Mouse (Mus musculus): Measurements from ENCODE around the gene Btaf1. TPM values are rescaled to one million over a fixed set of nuclear protein-coding genes. Genes with fewer than 3 reads are reported as not detected.

Btaf1 gene
- polyA plus RNA-seq, 1 experiment from 2014 or later = 5.6 TPM

- Histone ChIP-seq H3K9me3 (replicated peaks) (no peaks in the 10 kb centered on the region), H3K4me2 (no peak overlapping the region), H3K4me3 (no peak overlapping the region), H3K4me1 (replicated peaks) (peaks cover 15% of the 10 kb centered on the region), H3K9ac (no peak overlapping the region), H3K27me3 (no peaks in the 10 kb centered on the region), H3K27ac (peak overlapping the region; percentile 57), H3K36me3 (no peaks in the 10 kb centered on the region)
- peak; percentile 37; the same call in 1 of the 2 replicates for ATAC-seq (replicated peaks; ENCODE audit: insufficient number of reproducible peaks, insufficient read depth, low FRiP score, low read depth)
- WGBS = 61% methylated on average over 13 of the region's 13 CpGs
Observed at GRCm38 (mm10) chr19:37025839-37026319, 100.0 kb downstream of the Btaf1 start.

DNA sequence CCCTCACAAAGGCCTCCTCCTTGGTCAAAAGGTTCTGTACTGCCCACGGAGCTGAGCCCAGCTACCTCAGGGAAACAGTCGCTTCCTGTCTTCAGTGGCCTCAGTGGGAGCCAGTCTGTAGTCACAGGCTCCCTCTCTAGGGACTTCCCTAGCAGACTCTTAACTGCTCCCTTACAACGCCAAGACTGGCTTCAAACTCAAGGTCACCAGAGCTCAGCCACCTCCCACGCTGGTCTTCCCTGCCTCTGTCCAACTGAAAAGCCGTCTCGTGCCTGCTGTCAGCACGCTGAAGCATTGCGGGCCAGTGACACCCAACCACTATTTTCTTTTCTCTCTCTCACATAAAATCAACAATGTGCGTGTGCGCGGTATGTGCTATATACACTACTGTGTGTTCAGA lies 100.5 kb downstream of the Btaf1 start:
- H3K9ac ChIP-seq = no peak overlapping the region
- H3K9me3 ChIP-seq (replicated peaks) = no peaks in the 10 kb centered on the region
- no peak for ATAC-seq (replicated peaks; ENCODE audit: insufficient number of reproducible peaks, insufficient read depth, low FRiP score, low read depth)
- H3K4me3 ChIP-seq = no peak overlapping the region
- H3K27me3 ChIP-seq = no peaks in the 10 kb centered on the region
- WGBS = 39% methylated on average over 11 of the region's 11 CpGs
- peaks cover 18% of the 10 kb centered on the region for H3K4me1 ChIP-seq (replicated peaks)
- H3K27ac ChIP-seq = peak overlapping the region; percentile 57
- no peaks in the 10 kb centered on the region for H3K36me3 ChIP-seq
- no peak overlapping the region for H3K4me2 ChIP-seq

GRCm38 (mm10) chr19:37029771-37030170 lies 103.9 kb downstream of the Btaf1 start:
- Histone ChIP-seq H3K4me1 (replicated peaks) (peaks cover 24% of the 10 kb centered on the region), H3K4me3 (no peak overlapping the region), H3K9me3 (replicated peaks) (no peaks in the 10 kb centered on the region), H3K27ac (no peak overlapping the region), H3K36me3 (no peaks in the 10 kb centered on the region), H3K4me2 (no peak overlapping the region), H3K27me3 (no peaks in the 10 kb centered on the region), H3K9ac (no peak overlapping the region)
- 64% methylated on average over 6 of the region's 6 CpGs for WGBS
- no peak for ATAC-seq (replicated peaks; ENCODE audit: insufficient number of reproducible peaks, insufficient read depth, low FRiP score, low read depth)

GRCm38 (mm10) chr19:37031446-37031845 lies 105.6 kb downstream of the Btaf1 start:
- Histone ChIP-seq H3K4me3 (no peak overlapping the region), H3K27me3 (no peaks in the 10 kb centered on the region), H3K27ac (no peak overlapping the region), H3K9ac (no peak overlapping the region), H3K4me1 (replicated peaks) (peaks cover 15% of the 10 kb centered on the region), H3K9me3 (replicated peaks) (no peaks in the 10 kb centered on the region), H3K4me2 (no peak overlapping the region), H3K36me3 (no peaks in the 10 kb centered on the region)
- WGBS = 69% methylated on average over 5 of the region's 5 CpGs
- no peak for ATAC-seq (replicated peaks; ENCODE audit: insufficient number of reproducible peaks, insufficient read depth, low FRiP score, low read depth)

DNA sequence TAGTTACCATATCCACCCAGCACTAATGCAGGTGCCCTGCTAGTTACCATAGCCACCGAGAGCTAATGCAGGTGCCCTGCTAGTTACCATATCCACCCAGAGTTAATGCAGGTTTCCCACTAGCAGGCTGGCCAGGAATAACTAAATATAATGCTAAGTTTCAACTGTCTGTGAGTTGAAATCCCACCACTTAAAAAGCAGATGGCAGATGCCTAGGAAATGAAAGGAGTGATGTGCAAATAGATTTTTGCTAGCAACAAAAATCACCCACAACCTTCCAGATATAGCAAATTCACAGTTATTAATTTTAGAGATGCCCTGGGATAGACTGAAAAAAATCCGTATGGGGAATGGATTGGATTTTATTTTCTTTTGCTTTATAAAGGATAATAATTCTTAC lies 106.5 kb downstream of the Btaf1 start:
- Histone ChIP-seq H3K4me3 (no peak overlapping the region), H3K4me1 (replicated peaks) (peaks cover 12% of the 10 kb centered on the region; the same call in 1 of the 2 replicates), H3K4me2 (no peak overlapping the region), H3K27me3 (no peaks in the 10 kb centered on the region), H3K9me3 (replicated peaks) (no peaks in the 10 kb centered on the region), H3K36me3 (no peaks in the 10 kb centered on the region), H3K27ac (no peak overlapping the region), H3K9ac (no peak overlapping the region)
- WGBS = 79% methylated on average over 2 of the region's 2 CpGs
- no peak for ATAC-seq (replicated peaks; ENCODE audit: insufficient number of reproducible peaks, insufficient read depth, low FRiP score, low read depth)

DNA sequence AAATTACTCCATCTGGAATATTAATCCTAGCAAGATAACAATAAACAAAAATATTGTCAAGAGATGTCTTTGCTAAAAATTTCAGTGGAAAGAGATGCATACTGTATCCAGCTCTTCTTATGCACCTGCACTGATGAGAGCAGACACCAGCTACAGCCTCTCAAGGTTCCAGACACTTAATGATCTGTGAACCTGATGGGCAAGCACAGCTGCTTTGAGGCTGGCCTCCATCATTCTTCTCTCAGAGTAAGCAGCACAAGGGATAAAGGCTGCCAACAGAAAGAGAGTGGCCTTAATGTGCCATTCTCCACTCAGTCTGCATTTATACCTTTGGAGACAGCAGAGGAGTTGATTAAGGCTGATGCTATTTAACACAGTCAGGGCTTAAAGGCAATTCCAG lies 115.0 kb downstream of the Btaf1 start:
- no peak overlapping the region for H3K4me2 ChIP-seq
- H3K27ac ChIP-seq = no peak overlapping the region
- no peaks in the 10 kb centered on the region for H3K27me3 ChIP-seq
- H3K9me3 ChIP-seq (replicated peaks) = no peaks in the 10 kb centered on the region
- no peak for ATAC-seq (replicated peaks; ENCODE audit: insufficient number of reproducible peaks, insufficient read depth, low FRiP score, low read depth)
- H3K4me3 ChIP-seq = no peak overlapping the region
- 0 out of 2 replicates have a peak, but pooled peaks cover 4% of the 10 kb centered on the region for H3K36me3 ChIP-seq
- H3K4me1 ChIP-seq (replicated peaks) = 0 out of 2 replicates have a peak, but pooled peaks cover 4% of the 10 kb centered on the region
- H3K9ac ChIP-seq = no peak overlapping the region

GRCm38 (mm10) chr19:37044431-37044830 lies 118.6 kb downstream of the Btaf1 start:
- no peak overlapping the region for H3K9ac ChIP-seq
- ATAC-seq (replicated peaks; ENCODE audit: insufficient number of reproducible peaks, insufficient read depth, low FRiP score, low read depth) = no peak
- no peaks in the 10 kb centered on the region for H3K9me3 ChIP-seq (replicated peaks)
- no peaks in the 10 kb centered on the region for H3K27me3 ChIP-seq
- H3K36me3 ChIP-seq = 0 out of 2 replicates have a peak, but pooled peaks cover 4% of the 10 kb centered on the region
- no peak overlapping the region for H3K4me2 ChIP-seq
- WGBS = 86% methylated on average over 10 of the region's 10 CpGs
- H3K27ac ChIP-seq = no peak overlapping the region
- no peaks in the 10 kb centered on the region for H3K4me1 ChIP-seq (replicated peaks)
- H3K4me3 ChIP-seq = no peak overlapping the region

DNA sequence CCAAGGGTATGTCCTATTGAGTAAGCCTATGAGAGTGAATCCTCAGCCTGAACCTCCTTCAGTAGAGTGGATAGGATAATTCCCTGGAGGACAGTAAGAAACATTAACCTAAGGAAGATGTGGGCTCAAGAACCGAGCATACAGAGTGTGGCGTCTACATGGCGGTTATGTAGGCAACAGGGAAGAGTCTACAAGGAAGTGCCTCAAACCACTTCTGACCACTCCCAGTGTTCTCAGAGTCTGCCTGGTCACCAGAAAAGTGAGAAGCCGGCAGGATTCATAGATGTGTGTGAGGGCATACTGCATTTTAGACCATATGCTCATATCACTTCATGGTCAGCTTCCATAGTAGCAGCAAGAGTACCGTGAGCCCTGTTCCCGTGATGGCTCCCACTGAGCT lies 122.6 kb downstream of the Btaf1 start:
- no peaks in the 10 kb centered on the region for H3K9me3 ChIP-seq (replicated peaks)
- H3K27ac ChIP-seq = no peak overlapping the region
- H3K9ac ChIP-seq = no peak overlapping the region
- no peak for ATAC-seq (replicated peaks; ENCODE audit: insufficient number of reproducible peaks, insufficient read depth, low FRiP score, low read depth)
- no peak overlapping the region for H3K4me2 ChIP-seq
- no peaks in the 10 kb centered on the region for H3K36me3 ChIP-seq
- H3K4me1 ChIP-seq (replicated peaks) = no peaks in the 10 kb centered on the region
- H3K27me3 ChIP-seq = no peaks in the 10 kb centered on the region
- WGBS = 85% methylated on average over 6 of the region's 6 CpGs
- no peak overlapping the region for H3K4me3 ChIP-seq

DNA sequence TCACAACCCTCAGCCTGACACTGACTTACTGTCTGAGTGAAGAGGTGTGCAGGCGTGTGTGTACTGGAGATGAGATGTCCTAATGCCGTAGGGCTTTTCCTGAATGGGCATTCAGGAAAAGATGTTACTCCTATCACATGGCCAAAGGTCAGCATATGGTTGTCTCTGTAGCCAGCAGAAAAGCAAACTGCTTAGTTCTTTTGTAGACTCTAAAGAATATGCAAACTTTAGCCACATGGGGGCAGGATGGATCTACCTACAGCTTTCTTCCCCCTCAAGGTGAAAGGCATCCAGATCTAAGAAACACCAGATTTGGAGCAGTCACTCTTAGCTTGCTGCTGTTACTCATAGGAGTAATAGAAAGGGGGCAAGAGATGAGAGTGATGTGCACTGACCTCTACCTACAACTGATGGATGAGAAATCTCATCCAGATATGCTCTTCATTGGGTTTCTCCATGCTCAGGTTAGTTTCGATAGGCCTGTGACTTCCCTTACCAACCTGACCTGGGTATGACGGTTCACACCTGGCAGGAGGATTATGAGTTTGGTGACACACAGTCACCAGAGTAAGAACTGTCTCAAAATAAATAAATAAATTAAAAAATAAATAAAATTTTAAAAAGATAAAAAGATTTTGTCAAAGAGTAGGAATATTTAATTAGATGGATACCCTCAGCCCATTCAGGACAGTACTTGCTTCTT lies 124.9 kb downstream of the Btaf1 start:
- H3K36me3 ChIP-seq = no peaks in the 10 kb centered on the region
- H3K27ac ChIP-seq = no peak overlapping the region
- no peak overlapping the region for H3K9ac ChIP-seq
- H3K4me1 ChIP-seq (replicated peaks) = no peaks in the 10 kb centered on the region
- no peaks in the 10 kb centered on the region for H3K9me3 ChIP-seq (replicated peaks)
- ATAC-seq (replicated peaks; ENCODE audit: insufficient number of reproducible peaks, insufficient read depth, low FRiP score, low read depth) = no peak
- no peaks in the 10 kb centered on the region for H3K27me3 ChIP-seq
- H3K4me3 ChIP-seq = no peak overlapping the region
- no peak overlapping the region for H3K4me2 ChIP-seq
- WGBS = 66% methylated on average over 4 of the region's 4 CpGs

DNA sequence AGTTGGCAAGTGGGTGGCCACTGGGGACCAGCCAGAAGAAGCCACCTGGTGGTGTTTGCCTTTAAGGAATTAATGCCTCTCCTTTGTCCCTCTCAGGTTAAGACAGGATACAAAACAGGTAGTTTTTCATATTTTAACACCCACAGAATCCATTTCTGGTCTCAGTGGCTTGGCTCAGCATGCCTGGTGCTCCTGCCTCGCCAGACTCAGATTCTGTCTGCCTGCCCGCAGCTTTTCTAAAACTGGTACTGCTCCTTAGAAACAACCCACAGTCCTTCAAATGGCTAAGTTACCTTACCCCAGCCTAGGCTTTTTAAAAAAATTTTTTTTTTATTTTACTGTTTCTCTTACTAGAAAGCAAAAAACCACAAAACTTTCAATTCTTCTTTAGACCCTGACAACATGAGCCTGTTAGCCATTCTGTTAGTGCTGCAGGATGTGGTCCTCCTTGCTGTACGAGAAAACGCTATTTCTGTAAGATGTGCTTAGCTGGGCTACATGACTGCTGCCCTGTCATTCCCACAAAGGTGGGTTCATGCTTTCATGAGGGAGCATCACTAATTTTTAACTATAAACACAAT lies 130.2 kb downstream of the Btaf1 start:
- 81% methylated on average over 4 of the region's 4 CpGs for WGBS
- peaks cover 12% of the 10 kb centered on the region for H3K4me1 ChIP-seq (replicated peaks)
- no peak overlapping the region for H3K27ac ChIP-seq
- H3K9ac ChIP-seq = no peak overlapping the region
- H3K9me3 ChIP-seq (replicated peaks) = no peaks in the 10 kb centered on the region
- no peak overlapping the region for H3K4me2 ChIP-seq
- no peak overlapping the region for H3K4me3 ChIP-seq
- no peaks in the 10 kb centered on the region for H3K36me3 ChIP-seq
- no peak for ATAC-seq (replicated peaks; ENCODE audit: insufficient number of reproducible peaks, insufficient read depth, low FRiP score, low read depth)
- no peaks in the 10 kb centered on the region for H3K27me3 ChIP-seq

DNA sequence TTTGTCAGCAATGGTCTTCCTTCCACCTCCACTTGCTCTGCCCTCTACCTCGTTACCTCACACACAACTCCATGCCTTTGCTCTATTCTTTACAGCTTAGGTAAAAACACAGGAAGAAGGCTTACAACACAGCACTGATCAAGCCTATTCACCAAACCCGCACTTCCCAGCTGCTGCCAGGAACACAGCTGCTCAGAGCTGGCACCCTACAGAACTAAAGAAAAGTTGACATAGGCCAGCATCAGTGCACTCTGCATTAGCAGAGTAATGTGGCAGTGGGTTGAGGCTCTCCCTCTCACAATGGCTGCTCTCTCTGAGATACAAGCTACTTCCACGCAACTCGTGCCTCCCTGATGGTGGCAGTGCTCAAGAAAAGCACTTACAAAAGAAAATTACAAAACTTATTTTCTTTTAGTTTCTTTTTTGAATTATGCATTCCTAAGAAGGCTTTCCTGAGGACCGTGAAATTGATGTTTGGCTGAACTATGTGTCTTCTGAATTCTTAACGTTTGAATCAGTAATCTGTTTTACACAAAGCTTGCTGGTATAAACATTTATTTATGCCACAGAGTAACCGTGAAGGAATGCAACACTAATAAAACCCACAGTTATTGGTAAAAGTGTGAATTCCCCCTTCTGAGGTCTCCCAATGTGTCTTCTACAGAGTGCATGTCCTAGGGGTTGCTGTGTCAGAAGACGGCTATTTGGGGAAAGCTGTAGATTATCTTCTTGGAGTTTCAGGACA lies 131.5 kb downstream of the Btaf1 start:
- Histone ChIP-seq H3K27ac (no peak overlapping the region), H3K4me1 (replicated peaks) (peaks cover 12% of the 10 kb centered on the region), H3K27me3 (no peaks in the 10 kb centered on the region), H3K36me3 (no peaks in the 10 kb centered on the region), H3K9me3 (replicated peaks) (no peaks in the 10 kb centered on the region), H3K4me2 (no peak overlapping the region), H3K9ac (no peak overlapping the region), H3K4me3 (no peak overlapping the region)
- WGBS = 82% methylated on average over 8 of the region's 8 CpGs
- ATAC-seq (replicated peaks; ENCODE audit: insufficient number of reproducible peaks, insufficient read depth, low FRiP score, low read depth) = no peak
